Comparison of ENCODE assay signal across 1 mouse cellular context in the genomic region with DNA sequence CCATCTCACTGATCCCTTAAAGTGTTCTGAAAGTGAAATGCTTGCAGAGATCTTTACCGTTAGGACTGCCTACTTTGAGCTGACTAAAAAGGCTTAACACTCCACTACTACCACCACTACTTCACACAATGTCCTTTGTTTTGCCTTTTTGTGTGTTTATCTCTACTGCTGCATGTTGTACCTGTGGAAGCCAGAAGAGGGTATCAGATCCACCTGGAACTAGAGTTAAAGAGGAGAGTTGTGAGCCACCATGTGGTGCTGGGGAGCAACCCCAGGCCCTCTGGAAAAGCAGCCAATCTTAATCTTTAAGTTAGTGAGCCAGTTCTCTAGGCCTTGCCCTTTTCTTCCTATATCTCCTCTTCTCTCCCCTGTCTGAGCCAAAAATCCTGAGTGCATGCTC.
TF ChIP-seq lines count a peak whose summit lies in the region.

No protein-coding gene starts in this region.

TF ChIP-seq in MEL, 35 proteins besides CTCF, POLR2A, EP300 and RAD21:
- TF ChIP-seq NRF1 (IDR thresholded peaks at IDR 0.05; ENCODE audit: insufficient read depth, low read depth, low read length, poor library complexity, severe bottlenecking) (no peak), POLR2AphosphoS2 (IDR thresholded peaks at IDR 0.05; ENCODE audit: low read length) (no peak), MXI1 (IDR thresholded peaks at IDR 0.05; ENCODE audit: low read depth, low read length) (no peak), SMC3 (IDR thresholded peaks at IDR 0.05; ENCODE audit: low read depth, low read length) (peak; percentile 15; the same call in 1 of the 2 replicates), USF1 (IDR thresholded peaks at IDR 0.05; ENCODE audit: low read depth, low read length) (no peak), NELFE (IDR thresholded peaks at IDR 0.05; ENCODE audit: low read depth, low read length) (no peak), ZKSCAN1 (IDR thresholded peaks at IDR 0.05; ENCODE audit: low read depth, low read length) (no peak), SIN3A (IDR thresholded peaks at IDR 0.05; ENCODE audit: low read length) (0 out of 2 replicates have a peak, but pooled peaks have one; percentile 17)
